Mouse (Mus musculus) liver, embryonic 14.5 days (tissue): ENCODE data around the gene Pdxp.
A peak's percentile ranks its signal among the peaks of the same experiment; 100 is the strongest.

ENCODE experiments used
- CTCF ChIP-seq: IDR thresholded peaks from 2 replicates; pipeline ENCODE4 v1.5.1; 2016; ENCODE audit warnings: antibody characterized with exemption, low read depth, control low read depth
- EP300 ChIP-seq: IDR thresholded peaks from 2 replicates; pipeline ENCODE4 v1.6.1; 2016; ENCODE audit warnings: antibody characterized with exemption, low read depth

DNA sequence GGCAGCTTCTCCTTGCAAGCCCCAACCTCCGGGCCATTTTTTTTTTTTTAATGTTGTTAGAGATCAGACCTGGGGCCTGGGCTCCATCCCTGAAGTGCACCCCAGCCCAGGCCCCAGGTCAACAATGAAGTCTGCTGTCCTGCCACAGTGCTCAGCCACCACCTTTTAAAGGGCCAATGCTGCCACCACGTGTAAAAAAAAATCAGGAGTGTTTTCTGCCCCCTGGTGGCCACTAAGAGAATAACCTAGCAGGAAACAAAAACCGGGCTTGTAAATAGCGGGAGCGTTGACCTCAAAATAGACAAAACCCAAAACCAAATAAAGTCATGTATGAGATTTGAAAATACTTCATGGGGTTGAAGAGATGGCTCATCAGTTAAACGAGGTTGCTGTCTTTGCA lies 43.9 kb upstream of the Pdxp start:
- peak; percentile 78 for TF ChIP-seq CTCF
- no peak for TF ChIP-seq EP300
